Mouse (Mus musculus) lung, postnatal 10 days (tissue): Measurements from ENCODE around the gene Mbnl2.

ENCODE experiments used
- DNase-seq: peaks from one replicate; pipeline ENCODE4 v3.0.0; 2021

Gene Mbnl2

DNA sequence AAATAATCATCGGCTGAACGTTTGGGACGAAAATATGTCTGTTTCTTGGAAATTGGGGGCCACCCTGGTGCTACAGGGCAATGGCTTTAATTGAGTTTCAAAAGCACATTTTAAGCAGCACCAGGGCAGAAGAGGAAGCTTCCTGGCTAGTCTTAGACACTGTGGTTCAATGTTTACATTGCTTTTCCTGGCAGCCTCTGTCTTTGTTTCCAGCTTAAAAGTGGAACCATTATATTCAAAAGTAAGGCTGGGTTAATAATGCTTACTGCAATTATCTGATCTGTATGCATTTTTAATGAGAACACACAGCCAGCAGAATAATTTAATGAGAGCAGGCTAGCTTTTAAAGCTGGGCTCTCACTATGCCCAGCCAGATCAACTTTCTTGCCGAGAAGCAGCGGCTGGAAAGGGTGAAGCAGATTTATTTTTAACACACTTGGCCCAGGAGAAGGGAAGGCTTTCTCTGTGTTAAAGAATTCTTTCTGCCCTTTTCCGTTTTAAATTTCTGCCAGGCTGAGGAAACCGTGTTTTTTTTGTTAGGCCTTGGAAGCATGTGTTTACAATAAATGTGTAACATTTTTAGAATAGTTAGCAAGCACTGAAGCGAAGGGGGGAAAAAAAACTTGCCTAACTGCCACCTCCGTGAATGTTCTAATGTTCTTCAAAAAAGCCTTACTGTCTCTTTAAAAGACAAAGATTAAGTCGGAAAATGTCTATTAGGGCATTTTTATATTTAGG is 1.0 kb downstream of the Mbnl2 start:
- DNase-seq = no peak

DNA sequence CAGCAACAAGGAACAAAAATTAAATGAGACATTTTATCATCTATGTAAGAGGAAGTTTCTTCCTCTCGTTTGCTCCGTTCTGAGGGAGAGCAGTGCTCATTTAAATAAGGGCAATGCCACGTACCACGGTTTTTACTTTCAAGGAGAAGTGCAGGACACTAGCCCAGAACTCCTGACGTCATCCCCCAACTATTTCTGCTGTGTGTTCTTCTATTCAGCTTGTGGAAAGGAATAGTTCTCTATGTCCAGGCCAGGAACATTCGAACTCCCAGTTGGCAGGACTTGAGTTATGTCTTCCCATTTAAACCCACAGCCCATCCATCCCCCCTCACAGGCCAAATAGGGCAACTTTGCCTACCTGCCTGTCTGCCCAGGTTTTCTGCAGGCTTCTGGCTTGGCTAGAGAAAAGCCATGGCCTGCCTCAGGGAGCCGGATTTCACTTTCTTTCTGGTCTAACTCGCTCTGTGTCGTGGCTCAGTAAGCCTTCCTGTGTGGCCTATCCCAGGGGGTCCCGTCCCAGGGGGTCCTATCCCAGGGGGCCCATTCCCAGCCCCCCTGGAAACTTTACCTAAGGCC is 1.7 kb downstream of the Mbnl2 start:
- peak; percentile 75 for DNase-seq

DNA sequence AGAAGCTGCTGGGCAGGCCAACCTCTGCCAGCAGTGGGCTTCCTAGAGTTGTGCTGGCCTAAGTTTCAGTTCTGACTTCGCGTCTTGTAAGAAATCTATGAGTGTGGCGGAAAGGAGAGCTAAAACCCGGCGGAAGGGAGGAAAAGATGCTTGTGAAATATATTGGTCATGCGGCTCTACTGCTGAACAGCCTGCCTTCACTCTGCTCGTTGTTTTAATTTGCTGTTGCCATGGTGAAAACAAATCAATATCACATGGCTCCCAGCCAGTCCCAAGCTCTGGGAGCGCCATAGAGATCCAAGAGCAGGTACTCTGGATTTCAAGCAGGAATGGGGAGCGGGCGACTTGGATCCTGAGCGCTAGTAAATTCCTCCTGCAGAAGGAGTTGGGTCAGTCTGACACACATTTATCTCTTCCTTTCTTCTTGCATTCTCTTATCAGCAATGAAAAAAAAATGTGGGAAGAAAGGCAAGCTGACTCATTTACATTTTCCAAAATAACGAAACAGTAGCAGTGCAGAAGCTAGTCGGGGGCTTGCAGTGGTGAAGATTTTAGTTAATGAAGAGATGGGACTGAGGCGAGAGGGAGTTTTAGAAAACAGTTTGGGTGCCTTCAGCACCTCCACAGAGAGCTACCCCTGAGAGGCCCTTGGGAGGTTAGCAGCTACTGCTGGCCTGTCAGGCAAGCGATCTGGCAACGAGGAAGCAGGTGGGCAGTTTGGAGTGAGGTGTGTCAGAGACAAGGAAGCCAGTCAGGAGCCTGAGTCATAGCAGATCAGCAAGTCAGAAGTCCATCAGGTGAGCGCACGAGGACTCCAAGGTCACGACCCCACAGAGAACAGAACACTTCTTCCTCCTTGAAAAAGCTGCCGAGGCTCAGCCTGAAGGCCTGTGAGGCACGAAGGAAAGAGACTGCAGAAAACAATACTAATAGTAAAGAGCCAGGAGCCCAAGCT is 3.1 kb downstream of the Mbnl2 start:
- DNase-seq = peak; percentile 61

DNA sequence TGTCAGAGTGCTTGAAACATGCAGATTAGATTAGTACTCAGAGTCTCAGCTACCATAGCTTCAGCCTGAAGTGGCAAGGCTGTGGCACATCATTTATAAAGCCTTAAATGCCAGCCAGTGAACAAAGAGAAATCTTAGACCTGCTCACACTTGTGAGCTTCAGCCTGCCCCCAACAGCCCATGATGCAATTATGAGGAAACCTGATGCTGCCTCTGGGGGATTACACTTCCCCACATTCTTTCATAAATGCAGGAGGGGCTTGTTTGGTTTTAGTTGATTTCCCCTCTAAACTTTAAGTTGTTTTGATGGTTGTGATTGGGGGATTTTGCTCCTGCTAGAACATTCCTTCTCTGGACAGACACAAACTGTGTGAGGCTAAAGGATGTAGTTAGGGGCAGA is 4.7 kb downstream of the Mbnl2 start:
- no peak for DNase-seq

DNA sequence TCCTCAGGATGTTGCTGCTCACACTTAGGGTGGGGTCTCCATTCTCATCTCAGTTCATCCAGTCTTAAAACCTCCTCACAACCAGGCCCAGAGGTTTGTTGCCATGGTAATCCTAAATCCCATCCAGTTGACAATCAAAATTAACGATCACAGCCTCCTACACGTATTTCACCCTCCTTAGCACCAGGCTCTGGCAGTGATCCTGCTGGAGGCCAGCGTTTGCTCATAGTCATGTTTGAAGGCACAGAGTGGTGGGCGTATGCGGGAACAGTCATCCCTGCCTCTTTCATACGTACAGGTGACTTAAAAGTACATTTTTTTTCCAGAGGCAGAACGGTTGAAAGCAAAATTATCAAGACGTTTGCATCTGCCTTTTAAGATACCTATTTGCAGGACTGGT is 8.3 kb downstream of the Mbnl2 start:
- no peak for DNase-seq

DNA sequence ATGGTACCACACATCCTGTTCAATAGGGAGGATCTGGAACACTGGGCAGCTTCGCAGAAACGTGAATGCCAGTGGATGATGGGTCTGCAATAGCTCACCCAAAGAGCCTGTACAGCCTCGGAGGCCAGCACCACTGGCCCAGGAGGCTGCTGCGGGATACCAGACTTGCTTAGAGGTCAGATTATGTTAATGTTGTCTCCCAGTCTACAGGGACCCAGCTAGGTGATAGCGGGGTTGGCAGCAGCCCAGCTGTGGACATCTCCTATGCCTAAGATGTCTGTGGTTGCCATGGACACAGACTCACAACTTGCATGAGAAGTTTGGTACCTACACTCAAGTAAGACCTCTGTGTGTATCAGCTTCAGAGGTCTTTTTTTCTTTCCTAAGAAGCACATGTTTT is 9.0 kb downstream of the Mbnl2 start:
- DNase-seq = no peak

DNA sequence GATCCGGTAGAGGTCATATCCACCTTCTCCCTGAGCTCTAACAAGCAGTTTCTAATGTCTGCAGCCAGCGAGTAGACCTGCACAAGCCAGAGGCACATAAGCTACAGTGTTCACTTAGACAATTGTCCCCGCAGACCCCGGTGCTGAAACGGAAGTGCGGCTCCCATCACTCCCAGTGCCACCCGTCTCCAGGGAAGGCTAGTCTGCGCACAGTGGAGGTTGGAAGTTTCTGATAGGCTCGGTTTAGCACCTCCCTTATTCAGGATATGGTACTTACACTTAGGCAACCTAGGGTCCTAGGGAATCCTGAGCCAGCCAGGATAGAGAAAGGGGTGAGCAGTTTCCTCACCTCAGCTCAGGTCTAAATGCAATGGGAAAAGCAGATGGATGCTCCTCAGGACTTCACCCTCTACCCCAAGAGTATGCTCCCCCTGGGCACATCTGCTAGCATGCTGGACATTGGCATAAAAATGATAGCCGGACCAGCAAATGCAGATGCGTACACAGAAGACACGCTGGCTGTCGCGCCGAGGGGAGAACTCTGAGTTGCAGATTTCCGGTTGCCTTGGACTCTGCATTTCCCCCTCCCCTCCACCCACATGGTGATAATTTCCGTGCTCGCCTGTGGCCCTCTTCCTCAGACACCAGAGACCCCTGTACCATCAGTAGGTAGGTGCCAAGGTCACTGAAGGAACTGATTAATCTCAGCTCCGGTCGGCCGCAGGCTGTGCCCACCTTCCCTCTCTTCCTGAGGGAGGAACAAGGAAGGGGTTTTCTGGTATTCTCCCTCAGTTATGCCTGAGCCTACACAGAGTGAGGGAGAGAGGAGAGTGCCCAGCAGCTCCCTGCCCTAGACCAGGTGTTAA is 11.9 kb downstream of the Mbnl2 start:
- DNase-seq = no peak

DNA sequence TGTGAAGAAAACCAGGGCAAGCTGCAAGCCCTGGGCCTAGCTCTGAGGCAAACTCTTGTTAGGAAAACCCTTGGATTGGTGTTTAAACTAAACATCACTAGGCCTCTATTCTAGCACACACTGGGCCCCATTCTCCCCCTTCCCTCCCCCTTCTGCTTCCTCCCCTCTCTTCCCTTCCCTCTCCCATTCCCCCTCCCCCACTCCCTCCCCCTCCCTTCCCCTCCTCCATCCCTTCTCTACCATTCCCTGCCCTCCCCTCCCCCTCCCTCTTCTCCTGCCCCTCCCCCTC is 12.5 kb downstream of the Mbnl2 start:
- DNase-seq = no peak

DNA sequence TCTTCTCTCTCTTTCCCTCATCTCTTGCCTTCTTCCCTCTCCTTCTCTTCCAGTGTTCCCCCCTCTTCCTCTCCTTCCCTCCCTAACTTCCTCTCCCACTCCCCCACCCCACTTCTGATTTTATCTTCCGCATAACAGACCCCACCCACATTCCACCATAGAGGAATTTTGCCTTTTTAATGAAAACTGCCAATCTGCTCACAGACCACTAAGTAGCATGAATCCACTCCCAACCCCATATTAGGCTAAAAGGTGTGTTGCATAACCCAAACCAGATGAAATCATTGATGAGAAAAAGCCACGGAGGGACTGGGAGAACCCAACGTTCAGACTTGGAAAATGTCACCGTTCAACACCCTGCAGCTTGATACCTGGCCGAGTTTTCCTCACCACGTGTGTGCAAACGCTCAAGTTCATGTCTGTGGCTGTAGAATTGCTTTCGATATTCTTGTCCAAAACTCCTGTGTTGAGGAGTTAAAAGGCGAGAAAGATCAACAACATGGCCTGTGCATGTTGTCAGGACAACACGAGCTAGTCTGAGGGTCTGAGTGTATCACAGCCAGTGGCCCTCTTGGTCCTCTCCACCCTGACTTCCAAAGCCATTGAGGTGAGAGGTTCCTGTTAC is 13.0 kb downstream of the Mbnl2 start:
- DNase-seq = no peak

DNA sequence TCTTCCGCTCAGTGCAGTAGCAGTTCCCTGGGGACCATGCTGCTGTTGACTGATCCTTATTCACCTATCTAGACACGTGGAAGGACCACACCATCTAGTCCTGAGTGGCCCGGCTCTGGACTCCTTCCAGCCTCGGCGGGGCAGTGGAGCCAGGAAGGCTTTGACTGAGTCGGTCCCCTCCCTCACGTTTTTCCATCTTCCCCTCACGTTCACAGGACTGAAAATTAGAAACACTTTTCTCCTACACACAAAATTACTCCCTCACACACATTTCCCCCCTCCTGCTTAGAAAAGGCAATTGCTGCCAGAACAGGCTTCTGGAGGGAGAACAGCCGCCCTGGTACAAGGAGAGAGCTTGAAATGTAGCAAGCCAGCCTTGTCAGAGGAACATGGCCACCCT is 13.6 kb downstream of the Mbnl2 start:
- no peak for DNase-seq

DNA sequence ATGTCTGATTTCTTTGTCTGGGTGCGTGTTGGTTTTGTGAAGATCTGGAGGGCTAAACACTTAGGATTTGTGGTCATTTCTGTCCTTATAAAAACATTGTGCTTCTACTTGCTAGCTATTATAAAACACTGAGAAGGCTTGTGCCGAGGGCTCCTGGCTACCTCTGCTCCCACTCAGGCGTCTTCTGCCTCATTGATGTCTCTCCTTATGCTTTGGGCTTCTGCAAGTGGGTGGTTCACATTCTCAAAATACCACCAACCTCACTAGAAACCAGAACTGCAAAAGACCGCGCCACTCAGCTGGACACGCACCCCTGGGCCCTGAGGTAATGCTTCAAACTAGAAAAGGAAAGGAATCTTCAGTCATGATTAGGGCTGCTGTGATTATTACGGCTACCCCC is 14.1 kb downstream of the Mbnl2 start:
- DNase-seq = no peak

DNA sequence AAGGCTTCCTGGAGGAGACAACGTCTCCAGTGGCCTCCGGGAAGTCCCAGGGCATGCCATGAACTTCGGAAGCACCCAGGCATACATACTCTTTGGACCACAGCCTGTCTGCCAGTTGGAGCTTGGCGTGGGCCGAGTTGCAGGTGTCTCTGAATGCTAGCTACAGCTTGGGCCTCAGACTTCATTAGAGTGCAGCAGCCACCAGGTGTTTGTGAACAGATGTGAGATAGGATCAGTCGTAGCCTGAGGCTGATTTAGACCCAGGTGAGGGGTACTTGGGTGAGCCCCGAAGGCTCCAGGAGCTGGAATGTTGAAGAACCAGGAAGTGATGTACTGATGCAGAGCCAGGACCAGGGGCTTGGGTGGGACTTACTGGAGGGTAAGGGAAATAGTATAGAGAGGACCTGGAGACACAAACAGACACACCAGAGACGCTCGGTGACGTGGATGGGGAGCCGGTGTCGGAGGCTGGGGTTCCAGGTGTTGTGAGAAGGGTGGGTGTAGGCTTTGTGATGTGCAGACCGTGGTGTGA is 15.8 kb downstream of the Mbnl2 start:
- DNase-seq = no peak

DNA sequence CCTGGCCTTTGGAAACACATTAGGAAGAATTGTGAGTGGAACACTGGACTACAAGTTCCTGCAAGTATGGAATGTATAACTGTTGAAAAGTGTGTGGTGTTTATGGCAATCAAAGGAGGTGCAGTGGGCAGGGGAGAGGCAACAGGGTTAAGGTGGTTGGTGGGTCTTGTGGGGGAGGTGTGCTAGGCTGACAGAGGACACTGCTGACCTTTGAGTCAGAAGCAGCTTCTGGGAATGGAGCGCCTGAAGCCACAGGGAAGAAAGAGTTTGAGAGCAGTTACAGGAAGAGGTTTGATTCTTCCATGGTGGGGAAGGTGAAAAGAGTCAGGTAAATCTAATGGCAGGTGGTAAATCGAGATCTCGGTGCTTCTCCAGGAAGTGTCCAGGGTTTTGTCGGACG is 16.7 kb downstream of the Mbnl2 start:
- no peak for DNase-seq

DNA sequence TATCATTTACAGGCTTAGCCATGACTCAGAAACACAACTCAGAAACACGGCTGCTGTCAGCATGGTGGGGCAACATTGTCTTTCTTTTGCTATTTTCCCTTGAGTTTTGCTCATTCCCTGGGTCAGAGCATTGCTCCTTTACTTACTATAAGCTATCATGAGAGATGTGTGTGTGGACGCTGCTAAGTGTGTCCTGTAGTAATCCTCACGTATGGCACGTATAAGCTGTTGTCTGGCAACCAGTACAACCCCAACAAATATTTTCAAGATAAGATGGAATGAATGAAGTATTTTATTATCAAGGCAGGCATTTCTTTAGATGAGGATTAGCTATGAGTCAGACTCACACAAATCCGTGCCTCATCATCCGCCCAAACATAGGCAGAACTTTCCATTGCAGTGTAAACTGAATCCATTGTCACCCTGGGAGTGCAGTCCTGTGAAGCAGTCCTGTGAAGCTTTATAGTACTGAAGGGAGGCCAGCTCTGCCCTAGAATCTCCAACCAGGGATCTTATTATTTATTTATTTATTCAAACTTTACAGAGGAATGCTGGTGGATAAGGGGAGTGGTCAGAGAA is 17.2 kb downstream of the Mbnl2 start:
- no peak for DNase-seq

DNA sequence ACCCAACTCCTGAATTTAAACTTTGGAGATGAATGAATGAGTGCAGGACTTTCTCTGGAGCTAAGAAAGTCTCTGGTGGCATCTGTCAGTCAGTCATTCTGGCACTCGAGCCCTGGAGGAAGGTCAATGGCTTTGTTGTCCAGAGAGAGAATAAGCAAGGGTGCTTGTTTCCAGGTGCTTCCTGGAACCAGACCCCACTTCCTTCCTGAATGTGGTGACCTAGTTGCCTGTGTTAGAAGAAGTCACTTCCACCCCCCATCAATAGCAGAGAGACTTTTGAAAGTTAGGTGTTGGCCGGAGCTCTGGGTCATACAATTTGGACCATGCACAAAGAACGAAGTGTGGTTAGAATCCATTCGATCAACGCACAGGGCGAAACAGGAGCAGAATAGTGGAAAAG is 19.0 kb downstream of the Mbnl2 start:
- no peak for DNase-seq

DNA sequence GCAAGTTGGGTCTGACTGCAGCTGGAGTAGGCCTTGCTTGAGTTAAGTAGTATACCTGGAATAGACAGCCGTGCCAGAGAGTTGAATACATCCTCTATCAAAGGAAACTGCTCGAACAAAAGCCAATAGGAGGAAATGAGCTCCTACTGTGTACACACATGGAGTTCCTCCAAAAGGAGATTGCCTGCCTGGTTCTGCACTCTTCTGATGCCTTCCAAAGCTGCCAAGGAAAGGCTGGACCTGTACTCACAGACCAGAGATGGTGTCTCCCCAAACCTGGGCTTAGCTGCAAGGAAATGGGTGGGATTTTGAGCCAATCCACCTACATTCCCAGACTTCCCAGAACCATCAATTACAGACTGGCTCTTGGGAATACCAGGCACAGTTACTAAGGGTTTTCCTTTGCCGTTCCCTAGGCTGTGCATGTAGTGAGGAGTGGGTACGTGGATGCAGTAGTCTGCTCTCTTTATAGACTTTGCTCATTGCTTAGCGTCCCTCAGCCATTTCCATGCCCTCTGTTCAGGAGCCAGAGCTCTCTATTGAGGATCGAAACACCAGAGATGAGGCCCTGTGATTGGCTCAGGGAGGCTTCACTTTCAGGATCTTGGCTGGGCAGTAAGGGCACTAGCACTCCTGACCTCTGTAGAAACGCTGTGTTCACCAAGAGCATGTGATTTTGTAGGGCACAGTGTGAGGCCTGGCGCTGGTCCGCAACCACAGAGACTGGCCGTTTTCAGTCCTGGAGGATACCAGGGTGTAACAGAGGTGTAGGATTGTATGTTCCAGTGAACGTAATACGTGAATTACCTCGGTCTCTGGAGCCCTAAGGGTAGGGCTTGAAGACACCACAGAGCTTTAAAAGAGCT is 20.1 kb downstream of the Mbnl2 start:
- peak; percentile 40 for DNase-seq

DNA sequence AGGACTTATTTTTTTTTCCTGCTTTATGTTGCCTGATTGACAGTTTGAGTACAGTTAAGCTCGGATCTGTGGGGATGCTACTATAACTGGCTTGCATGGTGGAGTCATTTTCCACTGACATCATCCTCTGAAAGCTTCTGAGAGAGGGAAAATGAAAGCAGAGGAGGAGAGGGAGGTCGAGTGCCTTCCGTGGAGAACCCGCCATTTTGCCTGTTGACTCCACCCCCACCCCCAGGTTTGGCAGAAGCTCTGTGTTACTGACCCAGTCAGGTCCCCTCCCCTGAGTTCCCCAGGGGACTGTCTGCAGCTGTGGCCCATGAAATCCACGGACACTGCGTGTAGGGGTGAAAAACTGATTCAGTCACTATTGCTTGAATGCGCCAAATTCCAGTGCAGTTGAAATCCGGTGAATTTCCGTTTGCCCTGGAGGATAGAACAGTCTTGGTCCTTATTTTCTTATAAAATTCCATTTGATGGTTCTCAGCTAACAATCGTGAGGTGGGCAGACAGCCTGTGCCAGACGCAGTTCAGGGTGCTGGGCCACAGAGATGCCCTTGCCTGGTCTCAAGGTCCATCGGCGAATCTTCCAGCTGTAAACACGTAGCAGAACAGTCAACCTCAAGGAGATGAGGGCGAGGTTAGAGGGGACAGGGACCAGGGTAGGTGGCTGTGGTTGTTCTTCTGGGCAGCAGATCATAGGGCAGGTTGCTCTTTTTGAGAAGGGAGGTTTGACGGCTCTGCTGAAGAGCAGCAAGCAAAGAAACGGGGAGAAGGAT is 20.9 kb downstream of the Mbnl2 start:
- DNase-seq = peak; percentile 50

DNA sequence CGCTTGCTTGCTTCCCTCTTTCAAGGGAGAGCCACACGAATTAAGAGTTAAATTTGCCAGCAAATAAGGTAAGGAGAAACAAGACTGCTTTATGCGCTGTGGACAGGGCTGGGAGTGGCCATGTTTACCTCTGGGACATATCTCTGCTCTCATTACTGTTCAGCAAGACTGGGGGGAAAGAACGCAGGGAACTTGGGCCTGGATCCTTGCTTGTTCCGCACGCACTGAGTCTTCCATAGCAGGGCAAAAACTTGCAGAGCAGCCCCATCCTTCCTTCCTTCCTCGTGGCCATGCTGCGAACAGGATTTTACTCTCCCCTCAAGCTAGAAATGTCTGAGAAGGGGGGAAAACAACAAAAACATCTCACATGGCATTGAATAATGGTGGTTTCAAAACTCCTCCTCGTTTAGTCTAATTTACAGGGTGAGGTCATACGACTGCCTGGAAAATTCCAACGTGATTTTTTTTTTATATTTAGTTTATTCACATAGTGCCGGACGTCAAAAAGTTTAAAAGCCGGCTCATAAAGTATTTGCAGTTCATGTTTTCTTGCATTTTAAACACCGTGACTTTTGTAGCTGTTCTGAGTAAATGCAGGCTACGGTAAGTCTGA is 21.8 kb downstream of the Mbnl2 start:
- DNase-seq = peak; percentile 48

DNA sequence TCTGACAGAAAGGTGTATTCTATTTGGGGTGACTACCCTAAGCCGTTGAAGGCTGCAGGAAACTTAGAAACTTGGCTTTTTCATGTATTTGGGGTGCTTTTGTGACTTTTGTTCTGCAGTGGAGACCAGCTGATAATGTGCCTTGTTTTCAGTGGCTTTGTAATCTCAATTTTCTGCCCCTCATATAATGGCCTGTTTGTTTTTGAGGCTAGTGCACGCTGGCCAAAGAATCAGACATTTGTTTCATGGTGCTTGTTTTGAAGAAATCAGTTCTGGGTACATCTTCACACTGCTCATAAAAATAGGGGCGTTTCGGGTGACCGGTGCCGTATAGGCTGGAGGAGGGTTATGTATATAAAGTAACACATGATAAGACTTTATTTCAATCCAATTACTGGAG is 22.4 kb downstream of the Mbnl2 start:
- no peak for DNase-seq

DNA sequence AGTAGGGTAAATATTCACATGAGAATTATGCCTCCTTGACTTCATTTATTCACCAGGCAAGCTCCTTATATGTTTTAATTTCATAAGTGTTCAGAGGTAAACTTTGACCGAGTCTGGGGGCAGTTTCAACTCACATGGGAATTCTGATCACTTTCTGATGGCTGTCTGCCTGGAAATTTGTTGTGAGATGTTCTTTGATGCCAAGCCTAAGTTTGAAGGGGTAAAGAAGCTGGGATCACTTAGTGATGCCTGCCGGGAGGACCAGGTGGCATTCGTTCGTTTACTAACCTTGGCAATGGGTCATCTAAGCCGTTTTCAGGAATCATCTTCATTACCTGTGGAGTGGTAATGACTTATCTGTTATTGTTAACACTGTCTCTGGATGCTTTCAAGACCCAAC is 23.0 kb downstream of the Mbnl2 start:
- DNase-seq = no peak
